Mouse (Mus musculus) liver, adult (tissue): ENCODE measurements around the gene Rbfox2.
A peak's percentile ranks its signal among the peaks of the same experiment; 100 is the strongest.

Experiments used
- GATA4 ChIP-seq: IDR thresholded peaks from 2 replicates; pipeline ENCODE4 v1.6.1; 2014; ENCODE audit warnings: mild to moderate bottlenecking, low read length; ENCODE audit not compliant: insufficient replicate concordance

Rbfox2 gene

DNA sequence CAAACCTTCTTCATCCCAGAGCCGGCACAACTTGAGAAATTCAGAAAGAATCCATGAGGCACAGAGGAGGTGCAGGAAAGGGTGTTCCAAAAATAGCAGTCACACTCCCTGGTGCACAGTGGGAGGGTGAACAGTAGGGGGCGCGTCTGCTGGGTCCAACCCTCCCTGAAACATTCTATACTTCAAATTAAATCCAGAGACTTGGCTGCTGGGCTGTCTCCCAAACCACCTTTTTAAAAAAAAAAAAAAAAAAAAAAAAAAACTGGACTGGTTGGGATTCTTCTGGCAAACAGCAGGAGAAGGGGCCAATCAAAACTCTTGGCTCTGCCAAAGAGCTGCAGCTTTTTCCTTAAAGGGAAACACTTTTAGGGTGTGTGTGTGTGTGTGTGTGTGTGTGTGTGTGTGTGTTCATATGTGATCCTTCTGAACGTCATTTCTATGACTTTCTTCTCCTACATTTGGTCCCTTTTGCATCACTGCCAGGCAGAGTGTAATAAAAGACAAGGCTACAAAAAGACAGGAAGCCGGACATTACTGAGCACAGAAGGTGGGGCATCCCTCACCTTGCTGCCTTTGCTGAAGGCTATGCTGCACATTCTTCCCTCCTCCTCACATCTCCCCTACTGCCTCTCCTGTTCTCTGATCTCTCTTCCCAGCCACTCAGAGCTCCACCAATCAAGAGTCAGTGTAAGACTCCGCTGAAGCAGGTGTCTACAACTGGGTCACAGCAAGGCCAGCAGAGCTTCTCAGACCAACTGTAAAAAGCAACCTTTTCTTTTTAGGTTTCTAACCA, 49.2 kb downstream of the Rbfox2 start:
- no peak for TF ChIP-seq GATA4

DNA sequence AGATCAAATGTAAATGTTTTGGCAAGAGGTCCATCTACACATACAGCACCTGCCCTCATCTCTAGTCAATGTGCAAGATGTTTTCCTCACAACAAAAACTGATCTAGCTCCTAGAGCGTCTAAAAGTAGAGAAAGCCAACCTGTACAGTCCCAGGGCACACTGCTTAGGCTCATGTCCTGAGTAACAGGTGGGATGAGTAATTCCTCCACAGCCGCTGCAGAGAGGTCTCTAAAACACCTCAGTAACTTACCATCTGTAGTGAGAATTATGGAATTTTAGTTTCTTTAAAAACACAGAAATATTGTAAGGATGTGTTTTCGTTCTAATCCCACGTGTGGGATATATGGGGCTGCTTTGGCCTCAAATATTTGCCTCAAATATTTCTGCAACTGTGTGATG, 50.0 kb downstream of the Rbfox2 start:
- no peak for TF ChIP-seq GATA4

DNA sequence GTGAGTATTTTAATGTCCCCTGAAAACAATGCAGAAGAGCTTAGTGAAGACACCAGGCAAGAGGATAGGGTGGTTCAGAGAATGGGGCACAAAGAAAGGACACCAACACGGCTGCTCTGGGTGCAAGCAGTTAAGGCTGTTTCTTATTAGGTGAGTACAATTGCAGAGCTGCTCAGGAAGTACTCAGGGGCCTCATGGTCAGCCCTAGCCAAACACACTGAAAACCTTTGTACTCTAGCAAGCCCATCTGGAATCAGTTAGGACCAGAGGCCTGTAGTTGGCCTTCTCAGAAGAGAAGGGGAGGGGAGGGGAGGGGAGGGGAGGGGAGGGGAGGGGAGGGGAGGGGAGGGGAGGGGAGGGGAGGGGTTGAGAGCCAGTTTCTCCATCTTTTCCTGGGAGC, 52.2 kb downstream of the Rbfox2 start:
- TF ChIP-seq GATA4: no peak

DNA sequence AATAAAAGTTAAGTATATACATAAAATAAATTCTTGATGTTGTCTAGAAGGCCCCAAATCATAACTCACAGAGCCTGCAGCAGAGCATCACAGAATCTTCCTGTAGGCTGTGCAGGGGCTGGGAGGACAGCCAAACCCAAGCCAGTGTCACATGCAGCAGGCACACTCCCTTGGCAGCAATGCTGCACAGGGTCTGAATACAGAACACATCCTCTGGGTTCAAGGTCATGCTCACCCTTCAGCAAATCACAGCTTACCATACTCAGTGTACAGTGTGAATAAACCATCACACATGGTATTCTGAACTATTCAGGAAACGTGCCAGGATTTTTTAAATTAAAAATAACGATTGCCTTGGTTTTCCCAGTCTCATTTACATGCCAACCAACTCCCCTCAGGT, 52.7 kb downstream of the Rbfox2 start:
- no peak for TF ChIP-seq GATA4

DNA sequence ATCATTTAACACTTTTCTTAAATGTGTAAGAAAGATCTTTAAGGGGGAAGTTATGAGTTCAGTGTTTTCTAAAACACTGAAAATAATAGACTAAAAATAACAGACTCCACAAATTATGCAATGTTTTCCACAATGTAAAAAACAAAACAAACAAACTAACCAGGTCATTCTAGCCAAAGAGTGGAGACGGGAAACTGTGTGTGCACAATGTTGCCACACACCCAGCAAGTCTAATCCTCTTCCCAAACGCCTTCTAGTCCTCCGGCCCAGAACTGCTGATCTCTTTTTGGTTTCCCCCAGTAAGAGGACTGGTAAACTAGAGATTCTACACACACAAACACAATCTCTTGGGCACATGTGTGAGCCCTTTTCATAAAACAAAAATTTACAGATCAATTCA, 55.1 kb downstream of the Rbfox2 start:
- TF ChIP-seq GATA4: no peak

DNA sequence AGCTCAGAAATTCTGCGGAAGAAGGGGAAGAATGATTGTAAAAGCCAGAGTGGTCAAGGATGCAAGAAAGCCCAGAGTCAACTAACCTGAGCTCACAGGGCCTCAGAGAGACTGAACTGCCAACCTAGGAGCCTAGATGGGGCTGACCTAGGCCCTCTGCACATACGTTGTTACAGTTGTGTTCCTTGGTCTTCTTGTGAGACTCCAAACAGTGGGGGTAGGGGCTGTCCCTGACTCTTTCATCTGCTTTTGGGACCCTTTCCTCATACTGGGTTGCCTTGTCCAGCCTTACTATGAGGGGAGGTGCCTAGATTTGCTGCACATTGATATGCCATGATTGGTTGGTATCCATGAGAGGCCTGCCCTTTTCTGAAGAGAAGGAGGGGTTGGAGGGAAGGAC, 56.0 kb downstream of the Rbfox2 start:
- TF ChIP-seq GATA4: no peak

DNA sequence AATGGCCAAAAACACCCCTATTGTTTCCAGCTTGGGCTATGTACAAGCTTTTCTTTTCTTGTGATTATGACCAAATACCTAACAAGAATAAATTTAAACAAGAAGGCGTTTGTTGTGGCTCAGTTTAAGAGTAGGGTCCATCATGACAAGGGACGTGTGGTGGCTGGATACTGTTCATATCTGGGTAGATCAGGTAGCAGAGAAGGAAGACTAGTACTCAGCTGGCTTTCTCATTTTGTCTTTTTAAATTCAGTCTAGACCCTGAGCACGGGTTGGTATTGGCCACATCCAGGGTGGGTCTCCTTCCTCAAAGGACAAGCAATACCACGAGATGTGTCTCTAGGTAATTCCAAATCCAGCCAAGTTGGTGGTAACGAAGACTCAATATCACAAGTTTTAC, 57.4 kb downstream of the Rbfox2 start:
- no peak for TF ChIP-seq GATA4

DNA sequence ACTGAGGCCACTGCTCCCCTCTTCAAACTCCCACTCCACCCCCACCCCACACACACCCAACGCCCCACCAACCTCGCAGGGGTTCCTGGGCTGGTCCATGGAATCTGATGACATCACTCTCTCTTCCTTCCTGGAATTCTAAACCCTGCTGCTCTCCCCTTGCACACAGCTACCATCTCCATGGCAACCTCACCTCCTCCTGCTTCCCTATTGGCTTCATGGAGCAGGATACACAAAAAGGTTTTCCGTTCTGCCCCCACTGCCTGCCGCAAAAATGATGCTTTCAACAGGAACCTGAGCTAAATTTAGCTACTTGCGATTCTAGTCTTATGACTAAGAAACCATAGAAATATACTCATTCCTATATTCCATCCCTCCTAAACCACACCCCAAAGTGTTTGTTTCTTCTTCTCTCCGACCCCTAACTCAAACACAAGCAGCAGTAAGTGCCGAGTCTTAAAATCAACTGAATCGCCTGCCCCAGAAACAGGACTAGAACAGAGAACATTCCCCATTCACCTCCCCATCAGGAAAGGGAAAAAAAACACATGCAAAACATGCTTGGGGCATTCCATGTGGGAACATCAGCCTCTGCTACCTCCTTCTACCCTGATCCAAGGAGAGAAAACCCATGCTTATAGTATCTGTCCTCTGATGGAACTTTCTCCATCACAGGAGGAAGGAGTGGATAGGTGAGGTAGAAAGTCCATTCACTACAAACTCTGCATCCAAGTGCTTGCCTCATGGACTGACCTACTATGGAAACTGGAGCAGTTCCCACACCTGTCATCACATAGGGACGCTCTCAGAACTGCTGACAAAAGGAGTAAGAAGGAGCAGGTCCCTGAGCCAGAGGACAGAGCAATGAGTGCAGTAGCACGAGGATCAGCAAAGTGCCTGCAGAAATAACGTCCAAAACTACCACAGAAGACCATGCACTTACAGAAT, 61.1 kb downstream of the Rbfox2 start:
- TF ChIP-seq GATA4: no peak

DNA sequence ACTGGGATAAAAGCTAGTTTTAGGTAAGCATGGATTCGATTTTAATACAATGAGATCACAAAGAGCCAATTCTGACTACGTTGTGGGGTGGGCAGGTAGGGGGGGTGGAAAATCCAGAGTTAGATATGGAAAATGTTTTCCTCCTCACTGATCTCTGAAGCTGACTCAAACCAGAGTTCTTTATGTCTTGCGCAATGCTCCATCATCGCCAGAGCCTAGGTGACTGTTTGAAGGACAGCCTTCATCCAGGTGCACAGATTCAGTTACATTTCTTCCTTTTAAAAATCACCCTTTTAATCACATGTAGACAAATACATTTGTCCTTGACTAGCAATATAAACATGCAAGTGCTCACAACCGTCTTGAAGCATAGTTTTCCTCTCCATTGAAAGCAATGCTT, 62.2 kb downstream of the Rbfox2 start:
- TF ChIP-seq GATA4: no peak

DNA sequence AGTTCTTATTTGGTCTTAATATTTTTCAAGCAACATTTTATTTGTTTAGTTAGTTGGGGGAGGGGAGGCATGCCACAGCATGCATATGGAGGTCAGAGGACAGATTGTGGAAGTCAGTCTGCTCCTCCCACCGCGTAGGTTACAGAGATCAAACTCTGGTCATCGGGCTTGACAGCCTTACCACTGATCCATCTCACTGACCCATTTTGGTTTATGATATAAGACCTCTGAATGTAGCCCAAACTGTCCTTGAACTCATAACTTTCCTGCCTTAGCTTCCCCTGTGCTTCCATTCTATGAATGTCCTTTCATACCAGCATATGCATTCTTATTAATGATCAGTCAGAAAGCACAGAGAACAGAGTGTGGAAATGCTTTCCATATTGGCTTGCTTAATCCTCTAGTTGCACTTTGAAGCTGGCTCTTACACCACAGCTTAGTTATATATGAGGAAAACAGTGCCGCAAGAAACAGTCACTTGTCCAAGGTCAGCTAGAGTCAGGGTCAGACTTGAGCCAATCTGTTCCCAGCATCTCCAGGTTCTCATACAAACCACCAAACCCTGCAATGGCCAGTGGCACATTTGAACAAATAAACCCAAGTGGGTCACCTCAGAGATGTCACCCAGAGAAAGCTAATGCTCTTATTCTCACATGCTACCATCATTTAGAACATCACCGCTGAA, 62.8 kb downstream of the Rbfox2 start:
- TF ChIP-seq GATA4: no peak

DNA sequence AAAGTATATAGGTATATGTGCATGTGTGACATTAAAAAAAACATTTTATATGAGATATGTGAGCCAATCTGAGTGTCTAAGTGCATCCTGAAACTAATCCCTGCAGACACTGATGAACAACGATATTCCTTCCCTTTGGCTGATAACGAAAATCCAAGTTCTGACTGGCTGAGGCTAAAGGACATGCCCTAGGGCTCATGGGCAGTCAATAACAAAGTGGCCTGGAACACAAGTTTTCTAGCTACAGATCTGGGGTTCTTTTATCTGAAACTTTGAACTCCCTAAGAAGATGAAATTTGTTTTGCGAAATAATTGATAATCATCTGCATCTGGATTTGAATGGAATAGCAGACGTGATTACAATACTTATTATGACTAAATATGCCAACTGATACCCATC, 66.2 kb downstream of the Rbfox2 start:
- TF ChIP-seq GATA4: peak; percentile 52; the same call in 1 of the 2 replicates

DNA sequence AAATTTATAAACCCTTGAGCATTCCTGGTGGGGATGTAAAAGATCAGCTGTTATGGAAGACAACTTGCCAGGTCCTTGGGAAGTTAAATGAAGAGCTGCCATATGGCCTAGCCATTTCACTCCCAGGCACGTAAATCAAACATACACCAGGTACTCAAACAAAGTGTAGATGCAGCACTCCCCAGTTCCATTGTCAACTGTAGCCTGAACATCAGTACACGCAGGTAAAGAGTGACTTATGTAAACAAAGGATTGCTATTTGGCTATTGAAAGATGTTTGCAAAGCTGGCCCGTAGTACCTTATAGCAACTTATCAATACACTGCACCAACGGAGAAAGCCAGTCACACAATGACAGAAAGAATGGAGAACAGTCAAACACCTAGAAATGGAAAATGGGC, 67.2 kb downstream of the Rbfox2 start:
- no peak for TF ChIP-seq GATA4

DNA sequence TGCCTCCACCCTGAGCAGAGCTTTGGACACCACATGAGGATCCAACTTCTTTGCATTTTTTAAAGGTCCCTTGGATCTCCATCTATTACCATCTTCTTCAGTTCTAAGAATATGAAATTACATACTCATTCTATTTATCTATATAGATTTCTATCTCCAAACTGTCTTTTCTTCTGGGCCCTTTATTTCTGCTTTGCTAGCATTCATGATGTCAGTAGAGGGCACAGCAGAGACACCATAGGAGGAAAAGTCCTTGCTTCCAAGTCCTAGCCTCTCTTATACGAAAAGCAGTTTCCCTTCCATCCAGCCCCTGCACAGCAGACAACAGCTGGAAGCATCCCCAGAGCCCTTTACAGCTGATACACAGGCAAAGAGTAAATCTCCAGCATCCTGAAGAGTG, 69.1 kb downstream of the Rbfox2 start:
- no peak for TF ChIP-seq GATA4

DNA sequence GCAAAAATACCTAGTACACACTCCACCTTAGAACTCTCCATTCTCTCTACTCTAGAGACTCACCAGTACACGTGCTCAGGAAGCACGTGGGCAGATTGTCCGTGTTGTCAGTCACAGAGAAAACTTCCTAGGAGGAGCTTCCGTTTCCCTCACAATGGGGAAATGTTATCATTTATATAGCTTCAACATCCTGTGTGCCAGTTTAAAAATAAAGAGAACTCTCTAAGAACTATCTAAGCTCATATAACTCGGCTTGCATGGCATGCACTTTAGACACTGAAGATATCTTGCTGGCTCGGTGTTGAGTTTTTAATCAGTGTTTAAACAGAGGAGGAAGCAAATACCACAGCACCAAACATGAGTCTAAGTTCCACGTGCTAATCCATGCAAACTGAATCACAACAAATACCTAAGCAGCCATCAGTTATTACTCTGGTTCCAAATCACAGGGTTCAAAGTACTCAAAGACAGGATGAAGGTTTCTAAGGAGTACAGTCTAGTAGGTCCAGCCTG, 70.7 kb downstream of the Rbfox2 start:
- peak; percentile 93 for TF ChIP-seq GATA4

DNA sequence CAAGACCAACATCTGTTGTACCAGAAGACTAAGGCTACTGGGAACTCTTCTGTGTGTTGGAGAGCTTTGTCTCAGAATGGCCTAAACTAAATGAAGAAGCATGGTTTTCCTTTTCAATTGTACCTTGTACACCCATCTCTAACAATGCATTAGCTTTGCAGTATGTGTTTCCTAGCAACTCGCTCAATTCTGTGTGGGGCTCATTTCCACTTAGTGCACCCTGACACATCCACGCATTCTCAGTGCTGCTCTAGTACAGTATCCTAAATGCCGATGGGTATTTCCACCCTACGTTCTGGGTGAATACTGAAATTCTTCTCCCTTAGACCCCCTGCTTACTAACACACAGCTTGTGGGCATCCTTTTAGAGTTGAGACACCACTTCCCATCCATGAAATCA, 71.3 kb downstream of the Rbfox2 start:
- no peak for TF ChIP-seq GATA4
